Mouse (Mus musculus): ENCODE data around the gene Sephs2. TPM values are rescaled to one million over a fixed set of nuclear protein-coding genes. Genes with fewer than 3 reads are reported as not detected.

The Sephs2 gene
- total RNA-seq, 2 experiments from 2014 or later = 61.7 to 130 TPM

GRCm38 (mm10) chr7:127243870-127244657, 29.8 kb downstream of the Sephs2 start, which contains the start of gene Zfp771:
Zfp771 (plus strand) TSS chr7:127244274.
- peak; percentile 85 for ATAC-seq (replicated peaks; ENCODE audit: low FRiP score, low TSS enrichment, poor library complexity, severe bottlenecking)

GRCm38 (mm10) chr7:127243361-127243867, 30.4 kb downstream of the Sephs2 start:
- ATAC-seq (replicated peaks; ENCODE audit: low FRiP score, low TSS enrichment, poor library complexity, severe bottlenecking) = peak; percentile 9; the same call in 1 of the 2 replicates

- no peak for ATAC-seq (replicated peaks; ENCODE audit: low FRiP score, low TSS enrichment, poor library complexity, severe bottlenecking)
Observed at GRCm38 (mm10) chr7:127234777-127235176, 39.1 kb downstream of the Sephs2 start.

- ATAC-seq (replicated peaks; ENCODE audit: low FRiP score, low TSS enrichment, poor library complexity, severe bottlenecking) = 0 out of 2 replicates have a peak, but pooled peaks have one; percentile 8
Observed at GRCm38 (mm10) chr7:127233765-127234164, 40.1 kb downstream of the Sephs2 start.

GRCm38 (mm10) chr7:127233368-127233749, 40.5 kb downstream of the Sephs2 start:
- no peak for ATAC-seq (replicated peaks; ENCODE audit: low FRiP score, low TSS enrichment, poor library complexity, severe bottlenecking)

GRCm38 (mm10) chr7:127232622-127233367, 41.1 kb downstream of the Sephs2 start, which contains the start of the genes Zfp553 and Sept1:
Zfp553 (plus strand) TSS chr7:127233061.
Sept1 (minus strand) TSS chr7:127233130.
- peak; percentile 65 for ATAC-seq (replicated peaks; ENCODE audit: low FRiP score, low TSS enrichment, poor library complexity, severe bottlenecking)

- ATAC-seq (replicated peaks; ENCODE audit: low FRiP score, low TSS enrichment, poor library complexity, severe bottlenecking) = no peak
Observed at GRCm38 (mm10) chr7:127231826-127232621, 41.8 kb downstream of the Sephs2 start.

GRCm38 (mm10) chr7:127231376-127231775, 42.5 kb downstream of the Sephs2 start:
- ATAC-seq (replicated peaks; ENCODE audit: low FRiP score, low TSS enrichment, poor library complexity, severe bottlenecking) = no peak

GRCm38 (mm10) chr7:127228615-127229303, 45.1 kb downstream of the Sephs2 start:
- peak; percentile 69 for ATAC-seq (replicated peaks; ENCODE audit: low FRiP score, low TSS enrichment, poor library complexity, severe bottlenecking)

GRCm38 (mm10) chr7:127225147-127225995, 48.5 kb downstream of the Sephs2 start:
- peak; percentile 81 for ATAC-seq (replicated peaks; ENCODE audit: low FRiP score, low TSS enrichment, poor library complexity, severe bottlenecking)

- no peak for ATAC-seq (replicated peaks; ENCODE audit: low FRiP score, low TSS enrichment, poor library complexity, severe bottlenecking)
Observed at GRCm38 (mm10) chr7:127224616-127225015, 49.2 kb downstream of the Sephs2 start.

GRCm38 (mm10) chr7:127223515-127224478, 50.1 kb downstream of the Sephs2 start:
- no peak for ATAC-seq (replicated peaks; ENCODE audit: low FRiP score, low TSS enrichment, poor library complexity, severe bottlenecking)

GRCm38 (mm10) chr7:127223106-127223505, 50.7 kb downstream of the Sephs2 start:
- ATAC-seq (replicated peaks; ENCODE audit: low FRiP score, low TSS enrichment, poor library complexity, severe bottlenecking) = no peak

Measured in megakaryocyte-erythroid progenitor cell, adult 5-6 weeks (primary cell).